Mouse (Mus musculus): ENCODE measurements around the gene Ilf3.

- no peak for TF ChIP-seq CTCF (IDR thresholded peaks at IDR 0.05; ENCODE audit: borderline replicate concordance, insufficient read depth, low read length)
- TF ChIP-seq POLR2A (IDR thresholded peaks at IDR 0.05; ENCODE audit: low read depth, low read length): no peak
Measured at GRCm38 (mm10) chr9:21445081-21445744, 77.5 kb downstream of the Ilf3 start.
